Mouse (Mus musculus): Measurements from ENCODE around the gene Brinp2.

The Brinp2 gene

DNA sequence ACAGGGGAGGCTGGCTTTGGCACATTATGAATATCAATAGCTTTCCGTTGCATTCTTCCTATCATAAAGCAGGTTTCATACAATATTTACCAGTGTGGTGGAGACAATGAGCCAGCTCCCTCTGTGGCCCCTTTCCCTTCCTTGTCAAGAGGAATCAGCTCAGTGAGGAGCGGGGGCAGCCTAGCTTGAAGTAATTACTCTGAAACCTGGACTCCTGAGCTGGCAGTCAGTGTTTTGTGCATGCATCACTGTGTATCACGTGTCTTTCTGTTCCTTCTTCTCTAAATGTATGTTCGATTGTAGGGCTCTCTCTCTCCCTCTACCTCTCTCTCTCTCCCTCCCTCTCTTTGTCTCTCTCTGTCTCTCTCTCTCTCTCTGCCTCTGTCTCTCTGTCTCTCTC, 135.1 kb downstream of the Brinp2 start:
- peak; percentile 41 for DNase-seq (ENCODE audit: low spot score)

DNA sequence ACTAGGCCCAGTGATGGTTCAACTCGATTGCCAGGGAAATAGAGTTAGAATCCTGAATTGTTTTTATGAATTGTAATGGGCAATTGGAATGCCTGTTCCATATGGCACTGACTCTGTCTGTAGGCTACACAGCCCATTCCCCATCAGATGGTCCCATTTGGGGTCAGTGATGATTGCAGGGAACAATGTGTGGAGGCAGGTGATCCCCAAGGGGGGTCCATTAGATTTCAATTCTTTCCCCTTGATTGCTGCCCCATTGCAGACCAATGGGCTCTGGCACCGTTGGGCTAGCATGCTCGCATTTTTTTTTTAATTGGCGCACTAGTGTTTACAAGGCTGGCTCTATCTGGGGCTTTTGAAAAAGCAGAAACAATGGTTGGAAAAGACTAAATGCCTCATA, 136.0 kb downstream of the Brinp2 start:
- DNase-seq (ENCODE audit: low spot score): no peak

DNA sequence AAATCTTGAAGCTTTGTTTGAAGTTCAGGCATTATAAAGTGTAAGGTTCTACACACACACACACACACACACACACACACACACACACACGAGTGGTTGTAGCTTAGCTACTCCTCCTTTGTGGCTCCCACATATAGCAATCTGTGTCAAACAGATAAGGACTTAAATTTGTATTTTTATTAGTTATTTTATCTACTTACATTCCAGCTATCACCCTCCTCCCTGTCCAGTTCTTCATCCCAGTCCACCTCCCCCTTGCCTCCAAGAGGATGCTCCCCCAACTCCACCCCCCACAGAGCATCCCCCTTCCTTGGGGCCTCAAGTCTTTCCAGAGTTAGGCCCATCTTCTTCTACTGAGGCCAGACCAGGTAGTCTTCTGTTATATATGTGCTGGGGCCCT, 137.4 kb downstream of the Brinp2 start:
- no peak for DNase-seq (ENCODE audit: low spot score)

DNA sequence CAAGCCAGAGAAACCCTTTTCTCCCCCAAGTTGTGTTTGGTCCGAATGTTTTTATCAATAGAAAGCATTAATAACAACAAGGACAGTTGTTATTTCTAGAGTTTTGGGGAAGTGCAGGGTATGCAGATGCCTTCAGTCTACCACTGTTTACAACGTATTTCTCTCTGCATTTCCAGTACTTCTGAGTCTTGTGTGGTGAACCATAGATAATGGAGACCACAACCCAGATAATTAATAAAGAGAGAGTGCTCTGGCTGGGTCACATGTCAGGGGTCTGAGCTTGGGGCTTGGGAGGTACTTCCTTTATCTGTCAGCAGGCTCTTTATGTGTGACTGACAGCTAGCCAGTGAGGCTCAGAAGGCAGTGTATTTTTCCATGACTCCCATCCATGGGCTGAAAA, 137.8 kb downstream of the Brinp2 start:
- no peak for DNase-seq (ENCODE audit: low spot score)

DNA sequence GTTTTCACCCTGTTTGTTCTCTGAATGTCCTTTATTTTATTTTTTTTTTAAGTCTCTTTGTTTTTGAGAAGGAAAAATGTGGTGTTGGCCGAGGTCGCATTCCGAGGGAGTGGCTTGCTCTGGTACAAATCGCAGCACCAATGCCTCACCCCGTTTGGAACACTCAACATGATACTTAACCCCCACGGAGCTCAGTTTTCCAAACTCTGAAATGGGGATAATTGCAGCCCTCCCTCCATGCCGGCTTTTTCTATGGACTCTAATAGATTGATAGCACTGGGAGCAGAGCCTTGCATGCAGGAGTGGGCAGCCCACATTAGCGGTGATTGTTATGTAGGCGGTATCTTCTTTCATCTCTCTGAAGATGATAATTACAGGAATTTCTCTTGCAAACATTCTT, 140.5 kb downstream of the Brinp2 start:
- no peak for DNase-seq (ENCODE audit: low spot score)

DNA sequence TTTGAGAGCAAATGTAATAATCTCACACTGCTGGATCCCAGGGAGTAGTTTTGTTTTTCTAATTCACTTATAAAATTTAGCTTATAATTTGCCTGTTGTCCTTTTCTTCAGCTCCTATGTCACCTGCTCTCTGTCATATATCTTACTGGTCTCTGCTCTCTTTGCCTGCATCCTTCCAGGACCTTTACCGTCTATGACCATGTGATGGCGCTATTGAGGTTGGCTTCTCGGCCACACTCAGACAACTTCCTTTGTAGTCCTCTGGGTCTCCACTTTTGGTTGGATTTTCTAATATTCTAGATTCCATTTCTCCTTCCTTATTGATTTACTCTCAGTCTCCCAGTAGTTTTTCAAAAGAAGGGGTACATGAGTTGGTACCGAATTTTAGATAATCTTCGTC, 141.4 kb downstream of the Brinp2 start:
- peak; percentile 39 for DNase-seq (ENCODE audit: low spot score)

DNA sequence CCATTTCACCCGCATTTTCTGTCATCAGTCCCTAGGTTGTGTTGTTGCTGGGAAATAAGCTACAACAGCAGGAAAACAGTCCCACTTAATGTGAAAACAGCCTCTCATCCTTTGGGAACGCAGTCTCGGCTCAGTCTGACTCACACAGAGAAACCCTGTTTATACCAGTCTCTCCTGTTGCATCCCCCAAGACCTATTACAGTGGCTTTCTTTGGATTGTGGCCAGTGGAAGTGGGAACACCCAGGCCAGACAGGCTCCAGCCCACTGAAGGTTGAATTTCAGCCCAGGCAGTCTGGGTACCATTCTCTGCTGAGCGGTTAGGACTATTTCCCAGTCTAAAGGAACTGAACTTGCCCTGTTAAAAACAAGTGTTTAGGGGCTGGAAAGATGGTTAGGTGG, 142.4 kb downstream of the Brinp2 start:
- DNase-seq (ENCODE audit: low spot score): no peak

DNA sequence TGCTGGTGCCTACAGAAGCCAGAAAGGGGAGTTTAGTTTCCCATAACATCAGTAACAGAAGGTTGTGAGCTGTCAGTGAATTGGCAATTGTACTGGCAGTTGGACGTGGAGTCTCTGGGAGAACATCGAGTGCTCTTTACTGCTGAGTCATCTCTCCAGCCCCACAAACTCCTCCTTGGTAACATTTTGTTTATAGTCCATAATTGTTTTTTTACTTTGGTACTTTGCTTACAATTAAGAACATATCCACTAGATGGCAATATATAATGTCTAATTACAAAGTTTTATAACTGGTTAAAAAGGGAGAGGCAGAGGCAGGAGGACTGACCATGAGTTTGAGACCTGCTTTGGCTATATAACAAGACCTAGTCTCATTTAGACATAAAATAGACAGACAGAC, 148.5 kb downstream of the Brinp2 start:
- DNase-seq (ENCODE audit: low spot score): no peak

DNA sequence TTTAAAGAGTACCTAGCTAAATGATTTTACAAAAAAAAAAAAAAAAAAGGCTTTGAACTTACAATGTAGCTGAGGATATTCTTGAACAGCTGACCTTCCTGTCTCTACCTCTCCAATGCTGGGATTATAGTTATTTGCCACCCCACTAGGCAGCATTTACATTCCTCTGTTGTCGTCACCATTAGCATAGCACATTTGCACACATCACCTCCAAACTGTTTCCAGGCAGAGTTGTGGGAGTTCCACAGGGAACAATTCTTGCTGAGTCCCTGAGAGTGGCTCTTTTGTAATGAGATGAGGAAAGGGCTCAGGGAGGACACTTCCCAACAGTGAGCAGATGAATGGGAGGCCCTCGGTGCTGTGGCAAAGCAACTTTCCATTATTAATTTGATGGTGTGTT, 153.2 kb downstream of the Brinp2 start:
- DNase-seq (ENCODE audit: low spot score): no peak

Measured in embryo, embryonic 10 days (tissue).